Mouse (Mus musculus): ENCODE measurements around the gene Ddx47. TPM values are rescaled to one million over a fixed set of nuclear protein-coding genes. Genes with fewer than 3 reads are reported as not detected.

The Ddx47 gene
- polyA plus RNA-seq, 1 experiment: 96.2 TPM

DNA sequence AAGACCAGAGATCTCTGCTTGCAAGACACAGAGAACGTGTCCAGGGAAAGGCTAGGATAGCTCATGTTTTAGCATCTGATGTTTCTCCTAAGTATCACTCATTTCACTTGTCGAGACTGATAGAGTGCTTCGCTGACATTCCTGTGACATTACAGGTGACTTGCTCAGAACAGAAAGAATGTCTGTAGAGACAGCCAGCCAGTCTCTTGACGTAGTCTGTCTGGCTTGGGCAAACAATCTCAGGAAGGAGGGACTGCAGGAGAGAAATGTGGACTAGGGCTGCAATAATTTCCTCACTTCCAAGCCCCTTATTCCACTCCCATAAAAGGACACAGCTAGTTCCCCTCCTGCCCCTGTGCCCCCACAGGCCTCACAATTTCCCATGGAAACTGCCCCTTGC, 11.1 kb upstream of the Ddx47 start:
- 94% methylated on average over 4 of the region's 4 CpGs for WGBS
- Histone ChIP-seq H3K36me3 (ENCODE audit: control insufficient read depth, insufficient read depth, low read length) (no peaks in the 10 kb centered on the region), H3K4me1 (replicated peaks; ENCODE audit: control insufficient read depth, insufficient read depth, low read length) (no peaks in the 10 kb centered on the region), H3K27me3 (ENCODE audit: control insufficient read depth, insufficient read depth, low read length) (no peaks in the 10 kb centered on the region), H3K4me3 (ENCODE audit: control insufficient read depth, insufficient read depth, low read length) (no peak overlapping the region), H3K27ac (ENCODE audit: control insufficient read depth, insufficient read depth, low read length) (no peak overlapping the region)
- no peak for DNase-seq
- TF ChIP-seq CTCF (IDR thresholded peaks at IDR 0.05; ENCODE audit: borderline replicate concordance, control insufficient read depth, extremely low read depth, insufficient read depth, low read length, poor library complexity) (no peak), POLR2A (IDR thresholded peaks at IDR 0.05; ENCODE audit: control insufficient read depth, extremely low read depth, insufficient read depth, low read length, poor library complexity) (no peak)

DNA sequence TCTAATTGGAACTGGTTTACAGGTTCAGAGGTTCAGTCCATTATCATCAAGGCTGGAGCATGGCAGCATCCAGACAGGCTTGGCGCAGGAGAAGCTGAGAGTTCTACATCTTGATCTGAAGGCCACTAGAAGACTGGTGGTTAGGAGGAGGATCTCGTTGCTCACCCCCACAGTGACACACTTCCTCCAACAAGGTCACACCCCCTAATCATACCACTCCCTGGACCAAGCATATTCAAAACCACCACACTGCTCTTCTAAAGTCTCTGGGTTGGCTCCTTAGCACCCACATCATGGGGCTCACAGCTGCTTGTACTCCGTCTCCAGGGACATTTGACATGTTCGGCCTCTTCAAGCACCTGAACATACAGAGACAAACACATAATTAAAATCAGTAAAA, 9.4 kb upstream of the Ddx47 start:
- H3K27me3 ChIP-seq (ENCODE audit: control insufficient read depth, insufficient read depth, low read length): no peaks in the 10 kb centered on the region
- no peak for TF ChIP-seq CTCF (IDR thresholded peaks at IDR 0.05; ENCODE audit: borderline replicate concordance, control insufficient read depth, extremely low read depth, insufficient read depth, low read length, poor library complexity)
- TF ChIP-seq POLR2A (IDR thresholded peaks at IDR 0.05; ENCODE audit: control insufficient read depth, extremely low read depth, insufficient read depth, low read length, poor library complexity): no peak
- no peak overlapping the region for H3K4me3 ChIP-seq (ENCODE audit: control insufficient read depth, insufficient read depth, low read length)
- H3K4me1 ChIP-seq (replicated peaks; ENCODE audit: control insufficient read depth, insufficient read depth, low read length): no peaks in the 10 kb centered on the region
- H3K36me3 ChIP-seq (ENCODE audit: control insufficient read depth, insufficient read depth, low read length): no peaks in the 10 kb centered on the region
- WGBS: 65% methylated on average over 4 of the region's 4 CpGs
- H3K27ac ChIP-seq (ENCODE audit: control insufficient read depth, insufficient read depth, low read length): no peak overlapping the region
- DNase-seq: no peak

DNA sequence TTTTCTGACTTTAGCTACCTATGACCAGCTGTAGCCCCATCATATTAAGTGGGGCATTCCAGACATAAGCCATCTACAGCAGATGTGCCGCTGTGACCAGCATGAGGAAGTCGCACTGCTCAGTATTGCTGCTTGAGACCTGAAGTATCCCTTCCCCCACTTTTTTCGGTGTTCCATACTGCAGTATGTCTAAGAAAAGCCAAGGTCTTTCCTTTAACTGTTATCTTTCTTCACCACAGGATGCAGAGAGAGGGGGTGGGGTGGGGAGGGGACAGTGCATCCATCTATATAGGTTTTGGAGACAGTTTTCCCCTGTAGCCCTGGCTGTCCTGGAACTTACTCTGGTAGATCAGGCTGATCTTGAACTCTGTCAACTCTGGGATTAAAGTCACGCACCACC, 5.0 kb upstream of the Ddx47 start:
- Histone ChIP-seq H3K27me3 (ENCODE audit: control insufficient read depth, insufficient read depth, low read length) (no peaks in the 10 kb centered on the region), H3K4me1 (replicated peaks; ENCODE audit: control insufficient read depth, insufficient read depth, low read length) (no peaks in the 10 kb centered on the region), H3K4me3 (ENCODE audit: control insufficient read depth, insufficient read depth, low read length) (no peak overlapping the region), H3K36me3 (ENCODE audit: control insufficient read depth, insufficient read depth, low read length) (no peaks in the 10 kb centered on the region), H3K27ac (ENCODE audit: control insufficient read depth, insufficient read depth, low read length) (no peak overlapping the region)
- WGBS: 89% methylated on average over 4 of the region's 4 CpGs
- DNase-seq: no peak
- TF ChIP-seq POLR2A (IDR thresholded peaks at IDR 0.05; ENCODE audit: control insufficient read depth, extremely low read depth, insufficient read depth, low read length, poor library complexity) (no peak), CTCF (IDR thresholded peaks at IDR 0.05; ENCODE audit: borderline replicate concordance, control insufficient read depth, extremely low read depth, insufficient read depth, low read length, poor library complexity) (no peak)

DNA sequence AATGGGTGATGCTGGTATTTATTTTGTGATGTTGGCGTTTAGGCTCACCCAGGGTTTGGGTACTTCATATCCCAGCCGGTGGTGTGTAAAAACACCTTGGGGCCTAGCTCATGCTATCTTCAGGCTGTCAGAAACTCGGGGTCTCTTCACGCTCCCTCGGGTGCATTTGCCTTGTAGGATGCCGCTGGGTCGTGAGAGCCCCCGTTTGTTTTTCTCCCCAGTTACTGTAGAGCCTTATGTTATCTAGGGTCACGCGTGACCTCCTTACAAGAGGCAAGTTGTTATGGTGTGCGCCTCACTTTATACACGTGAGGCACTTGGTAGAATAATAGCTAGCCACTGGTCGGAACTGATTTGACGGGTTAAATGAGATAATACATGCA, 313 bp downstream of the Ddx47 start:
- peak overlapping the region; percentile 85 for H3K4me3 ChIP-seq (ENCODE audit: control insufficient read depth, insufficient read depth, low read length)
- H3K27ac ChIP-seq (ENCODE audit: control insufficient read depth, insufficient read depth, low read length): no peak overlapping the region
- H3K36me3 ChIP-seq (ENCODE audit: control insufficient read depth, insufficient read depth, low read length): peaks cover 28% of the 10 kb centered on the region
- DNase-seq: no peak
- TF ChIP-seq CTCF (IDR thresholded peaks at IDR 0.05; ENCODE audit: borderline replicate concordance, control insufficient read depth, extremely low read depth, insufficient read depth, low read length, poor library complexity) (no peak), POLR2A (IDR thresholded peaks at IDR 0.05; ENCODE audit: control insufficient read depth, extremely low read depth, insufficient read depth, low read length, poor library complexity) (no peak)
- no peaks in the 10 kb centered on the region for H3K27me3 ChIP-seq (ENCODE audit: control insufficient read depth, insufficient read depth, low read length)
- WGBS: 1% methylated on average over 14 of the region's 14 CpGs
- H3K4me1 ChIP-seq (replicated peaks; ENCODE audit: control insufficient read depth, insufficient read depth, low read length): no peaks in the 10 kb centered on the region

DNA sequence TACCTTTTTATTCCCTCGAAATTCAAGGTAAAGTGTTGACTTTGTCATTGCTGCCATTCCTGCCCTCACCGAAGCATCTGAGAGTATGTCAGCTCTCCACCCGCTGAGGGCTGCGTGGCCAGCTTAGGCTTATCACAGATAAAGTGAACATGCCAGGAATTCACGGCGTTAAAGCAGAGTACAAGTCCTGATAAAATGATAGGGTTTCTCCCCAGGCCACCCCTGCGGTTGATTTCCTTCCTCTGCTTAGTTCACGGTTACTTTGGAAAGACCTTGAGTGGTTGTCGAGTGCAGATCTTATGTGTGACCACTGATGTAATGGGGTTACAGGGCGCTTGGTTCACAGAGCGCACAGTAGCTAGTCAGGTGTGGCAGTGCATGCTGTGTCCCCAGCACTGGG, 5.8 kb downstream of the Ddx47 start:
- DNase-seq: no peak
- Histone ChIP-seq H3K4me1 (replicated peaks; ENCODE audit: control insufficient read depth, insufficient read depth, low read length) (no peaks in the 10 kb centered on the region), H3K36me3 (ENCODE audit: control insufficient read depth, insufficient read depth, low read length) (peaks cover 81% of the 10 kb centered on the region), H3K4me3 (ENCODE audit: control insufficient read depth, insufficient read depth, low read length) (no peak overlapping the region), H3K27ac (ENCODE audit: control insufficient read depth, insufficient read depth, low read length) (no peak overlapping the region), H3K27me3 (ENCODE audit: control insufficient read depth, insufficient read depth, low read length) (no peaks in the 10 kb centered on the region)
- TF ChIP-seq POLR2A (IDR thresholded peaks at IDR 0.05; ENCODE audit: control insufficient read depth, extremely low read depth, insufficient read depth, low read length, poor library complexity) (no peak), CTCF (IDR thresholded peaks at IDR 0.05; ENCODE audit: borderline replicate concordance, control insufficient read depth, extremely low read depth, insufficient read depth, low read length, poor library complexity) (no peak)
- WGBS: 96% methylated on average over 11 of the region's 11 CpGs

DNA sequence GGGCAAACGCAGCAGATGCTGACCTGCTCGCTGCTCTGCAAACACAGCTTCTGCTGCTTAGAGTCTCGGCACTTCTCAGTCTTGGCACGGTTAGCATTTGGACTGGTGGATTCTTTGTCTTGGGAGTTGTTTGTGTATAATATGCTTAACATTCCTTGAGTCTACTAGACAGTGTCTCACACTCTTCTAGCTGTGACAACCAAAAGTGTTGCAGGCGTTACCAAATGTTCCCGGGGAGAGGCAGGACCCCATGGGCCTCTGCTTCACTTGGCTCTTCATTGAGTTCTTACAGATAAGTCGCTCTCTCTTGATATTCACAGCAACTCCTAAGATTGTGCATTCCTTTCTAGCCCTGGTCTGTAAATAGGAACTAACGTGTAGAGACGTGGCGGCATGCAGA, 8.2 kb downstream of the Ddx47 start:
- no peak for TF ChIP-seq CTCF (IDR thresholded peaks at IDR 0.05; ENCODE audit: borderline replicate concordance, control insufficient read depth, extremely low read depth, insufficient read depth, low read length, poor library complexity)
- TF ChIP-seq POLR2A (IDR thresholded peaks at IDR 0.05; ENCODE audit: control insufficient read depth, extremely low read depth, insufficient read depth, low read length, poor library complexity): no peak
- no peak for DNase-seq
- Histone ChIP-seq H3K27ac (ENCODE audit: control insufficient read depth, insufficient read depth, low read length) (no peak overlapping the region), H3K27me3 (ENCODE audit: control insufficient read depth, insufficient read depth, low read length) (no peaks in the 10 kb centered on the region), H3K36me3 (ENCODE audit: control insufficient read depth, insufficient read depth, low read length) (peaks cover 96% of the 10 kb centered on the region), H3K4me3 (ENCODE audit: control insufficient read depth, insufficient read depth, low read length) (no peak overlapping the region), H3K4me1 (replicated peaks; ENCODE audit: control insufficient read depth, insufficient read depth, low read length) (no peaks in the 10 kb centered on the region)
- 97% methylated on average over 10 of the region's 10 CpGs for WGBS

DNA sequence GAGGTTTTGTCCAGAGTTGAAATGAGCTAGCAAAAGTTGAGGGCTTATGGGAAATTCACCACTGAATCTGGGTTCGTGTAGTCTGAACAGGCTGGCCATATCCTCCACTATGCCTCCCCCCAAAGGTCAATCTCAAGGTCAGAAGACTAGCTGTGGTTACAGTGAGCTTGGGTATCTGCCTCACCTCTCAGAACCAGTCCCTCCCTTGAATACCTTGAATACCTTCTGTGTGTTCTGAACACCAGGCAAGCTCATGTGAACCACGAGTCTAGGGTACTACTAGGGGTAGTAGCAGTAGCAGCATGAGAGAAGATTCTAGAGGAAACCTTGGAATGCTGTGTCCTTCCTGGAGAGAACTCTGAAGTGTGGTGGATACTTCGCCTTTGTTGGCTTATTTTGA, 10.2 kb downstream of the Ddx47 start:
- TF ChIP-seq CTCF (IDR thresholded peaks at IDR 0.05; ENCODE audit: borderline replicate concordance, control insufficient read depth, extremely low read depth, insufficient read depth, low read length, poor library complexity): no peak
- no peak for TF ChIP-seq POLR2A (IDR thresholded peaks at IDR 0.05; ENCODE audit: control insufficient read depth, extremely low read depth, insufficient read depth, low read length, poor library complexity)
- WGBS: 98% methylated on average over 3 of the region's 3 CpGs
- no peaks in the 10 kb centered on the region for H3K27me3 ChIP-seq (ENCODE audit: control insufficient read depth, insufficient read depth, low read length)
- DNase-seq: no peak
- no peak overlapping the region for H3K27ac ChIP-seq (ENCODE audit: control insufficient read depth, insufficient read depth, low read length)
- H3K36me3 ChIP-seq (ENCODE audit: control insufficient read depth, insufficient read depth, low read length): peaks cover 78% of the 10 kb centered on the region
- H3K4me3 ChIP-seq (ENCODE audit: control insufficient read depth, insufficient read depth, low read length): no peak overlapping the region
- H3K4me1 ChIP-seq (replicated peaks; ENCODE audit: control insufficient read depth, insufficient read depth, low read length): no peaks in the 10 kb centered on the region

Measured in thymus, adult 2 months (tissue).